Mouse (Mus musculus) retina, postnatal 7 days (tissue): ENCODE results near the gene Pklr.

Experiments used
- DNase-seq: peaks from one replicate; pipeline ENCODE4 v3.0.0-alpha.2; 2012; ENCODE audit warnings: low read depth, low spot score

Gene Pklr

GRCm38 (mm10) chr3:89135958-89136357 is at the start of gene Pklr:
TSS of gene Pklr (plus strand) at chr3:89136142.
- DNase-seq: no peak

GRCm38 (mm10) chr3:89087338-89088110 is 48.4 kb upstream of the Pklr start:
- peak; percentile 70 for DNase-seq

GRCm38 (mm10) chr3:89088974-89089373 is 47.0 kb upstream of the Pklr start:
- no peak for DNase-seq

- DNase-seq: no peak
Observed at GRCm38 (mm10) chr3:89089882-89090591, 45.9 kb upstream of the Pklr start.

GRCm38 (mm10) chr3:89090694-89091655 is 45.0 kb upstream of the Pklr start:
- peak; percentile 60 for DNase-seq

GRCm38 (mm10) chr3:89091811-89092508 is 44.0 kb upstream of the Pklr start:
- no peak for DNase-seq

- DNase-seq: no peak
Observed at GRCm38 (mm10) chr3:89092509-89093090, 43.3 kb upstream of the Pklr start.

GRCm38 (mm10) chr3:89093175-89093574 is 42.8 kb upstream of the Pklr start, which contains the start of gene Rusc1:
TSS of gene Rusc1 (minus strand) at chr3:89093311.
- peak; percentile 43 for DNase-seq

- no peak for DNase-seq
Observed at GRCm38 (mm10) chr3:89094021-89094420, 41.9 kb upstream of the Pklr start.

- DNase-seq: no peak
Observed at GRCm38 (mm10) chr3:89100811-89101210, 35.1 kb upstream of the Pklr start, which contains the start of gene Gm43738. TSS of gene Gm43738 (minus strand) at chr3:89101099.

- DNase-seq: no peak
Observed at GRCm38 (mm10) chr3:89101459-89101811, 34.5 kb upstream of the Pklr start.

GRCm38 (mm10) chr3:89101812-89102494 is 34.0 kb upstream of the Pklr start, which contains the start of gene Fdps:
TSS of gene Fdps (minus strand) at chr3:89101959.
- peak; percentile 95 for DNase-seq

- DNase-seq: no peak
Observed at GRCm38 (mm10) chr3:89102495-89103290, 33.2 kb upstream of the Pklr start.

- no peak for DNase-seq
Observed at GRCm38 (mm10) chr3:89103291-89103595, 32.7 kb upstream of the Pklr start.

GRCm38 (mm10) chr3:89106881-89107280 is 29.1 kb upstream of the Pklr start:
- DNase-seq: no peak

GRCm38 (mm10) chr3:89107545-89107944 is 28.4 kb upstream of the Pklr start:
- no peak for DNase-seq

- no peak for DNase-seq
Observed at GRCm38 (mm10) chr3:89108146-89108545, 27.8 kb upstream of the Pklr start.

GRCm38 (mm10) chr3:89113058-89113457 is 22.9 kb upstream of the Pklr start:
- no peak for DNase-seq

GRCm38 (mm10) chr3:89115522-89115921 is 20.4 kb upstream of the Pklr start:
- no peak for DNase-seq
